Mouse (Mus musculus) heart, embryonic 14.5 days (tissue): Measurements from ENCODE around the gene Trmt10a. TPM values are rescaled to one million over a fixed set of nuclear protein-coding genes. Genes with fewer than 3 reads are reported as not detected.
"Not testable (repeated sequence)": the region's sequence is repeated elsewhere in the genome, so short reads cannot be mapped to it uniquely, and the experiment has no call there.

ENCODE experiments used
- ATAC-seq: fragments of 200-750 bp; cut with Nextera tagmentation; 2 replicates; pipeline ENCODE4 v1.8.0; 2017; ENCODE audit warnings: low read depth, moderate TSS enrichment; ENCODE audit not compliant: insufficient number of reproducible peaks, insufficient read depth, low FRiP score
- H3K27ac ChIP-seq, 2 experiments: fragments of 200-500 bp in 1 of 2; fragments of 300-500 bp in 1 of 2; sonication (generic) in 1 of 2; replicated peaks in 1 of 2; 2 replicates each; pipeline ENCODE4 v1.5.1; 2012 to 2014; ENCODE audit warnings: low read depth in 2 of 2, low read length in 2 of 2, control low read depth in 1 of 2, mild to moderate bottlenecking in 1 of 2, mixed read lengths in 1 of 2; ENCODE audit not compliant: control insufficient read depth in 1 of 2, insufficient read depth in 1 of 2
- H3K27me3 ChIP-seq: fragments of 300-500 bp; sonication (generic); 2 replicates; pipeline ENCODE4 v1.6.1; 2014; ENCODE audit warnings: mild to moderate bottlenecking, low read length, control low read depth; ENCODE audit not compliant: control insufficient read depth, insufficient read depth
- H3K36me3 ChIP-seq: fragments of 300-500 bp; sonication (generic); 2 replicates; pipeline ENCODE4 v1.6.1; 2014; ENCODE audit warnings: mild to moderate bottlenecking, control low read depth, low read length, mixed read lengths; ENCODE audit not compliant: control insufficient read depth, insufficient read depth
- H3K4me1 ChIP-seq, 2 experiments: fragments of 200-500 bp in 1 of 2; fragments of 300-500 bp in 1 of 2; sonication (generic) in 1 of 2; 2 replicates each; pipeline ENCODE4 v1.6.1; 2012 to 2014; ENCODE audit warnings: low read length in 2 of 2, control low read depth in 1 of 2, mixed read lengths in 1 of 2; ENCODE audit not compliant: control insufficient read depth in 2 of 2, insufficient read depth in 2 of 2
- H3K4me2 ChIP-seq: fragments of 300-500 bp; sonication (generic); 2 replicates; pipeline ENCODE4 v1.6.1; 2014; ENCODE audit warnings: mild to moderate bottlenecking, low read length
- H3K4me3 ChIP-seq, 2 experiments: fragments of 200-500 bp in 1 of 2; fragments of 300-500 bp in 1 of 2; sonication (generic) in 1 of 2; 2 replicates each; pipeline ENCODE4 v1.5.1; 2012 to 2014; ENCODE audit warnings: low read length in 2 of 2, mild to moderate bottlenecking in 2 of 2, control low read depth in 1 of 2, low read depth in 1 of 2, moderate library complexity in 1 of 2; ENCODE audit not compliant: control insufficient read depth in 1 of 2, insufficient read depth in 1 of 2
- H3K9ac ChIP-seq: fragments of 300-500 bp; sonication (generic); 2 replicates; pipeline ENCODE4 v1.6.1; 2014; ENCODE audit warnings: mild to moderate bottlenecking, low read length
- H3K9me3 ChIP-seq: fragments of 300-500 bp; sonication (generic); 2 replicates; pipeline ENCODE4 v1.6.1; 2016; ENCODE audit warnings: low read length, control low read depth; ENCODE audit not compliant: control insufficient read depth
- WGBS: fragments of 180-500 bp; shearing (Covaris S2); extraction: QIAGEN DNeasy Blood & Tissue Kit; methylation state at CpG from one replicate; pipeline ENCODE4 v1.1.7; 2014; 5-methylcytosine and 5-hydroxymethylcytosine counted together
- polyA plus RNA-seq: library from polyadenylated mRNA; unstranded; fragments of >200 nt; fragmentation: Nextera tagmentation; extraction: Ambion mirVana; gene quantifications from 2 replicates; pipeline ENCODE4 v1.2.1, GENCODE M21; 2014

The Trmt10a gene
- polyA plus RNA-seq, 1 experiment from 2014 or later, result 7.7 TPM

DNA sequence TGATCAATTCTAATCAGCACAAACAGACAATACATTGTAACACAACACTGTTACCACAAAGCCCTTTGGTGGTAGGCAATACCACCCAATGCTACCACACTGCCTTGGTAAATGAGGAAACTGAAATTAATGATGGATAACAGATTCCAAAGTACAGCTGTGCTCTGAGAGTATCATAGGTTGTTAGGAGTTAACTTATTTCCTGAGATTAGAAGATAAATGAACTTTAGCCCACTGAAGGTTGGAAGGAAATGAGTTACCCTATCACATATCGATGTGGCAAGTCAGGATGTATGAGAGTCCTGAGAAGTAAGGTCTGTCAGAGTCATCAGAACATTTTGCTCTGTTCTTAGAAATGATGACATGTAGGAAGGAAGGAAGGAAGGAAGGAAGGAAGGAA, 8.7 kb upstream of the Trmt10a start:
- H3K4me1 ChIP-seq, result peaks cover 0 to under 1% of the 10 kb centered on the region in 2 experiments; a peak in 1 of 4 replicates
- no peak overlapping the region for H3K4me3 ChIP-seq
- no peaks in the 10 kb centered on the region for H3K9me3 ChIP-seq
- H3K27me3 ChIP-seq, result no peaks in the 10 kb centered on the region
- no peak overlapping the region for H3K27ac ChIP-seq
- no peak overlapping the region for H3K4me2 ChIP-seq
- no peak overlapping the region for H3K9ac ChIP-seq
- no peaks in the 10 kb centered on the region for H3K36me3 ChIP-seq
- ATAC-seq, result no peak
- 73% methylated on average over 1 of the region's 1 CpGs for WGBS

DNA sequence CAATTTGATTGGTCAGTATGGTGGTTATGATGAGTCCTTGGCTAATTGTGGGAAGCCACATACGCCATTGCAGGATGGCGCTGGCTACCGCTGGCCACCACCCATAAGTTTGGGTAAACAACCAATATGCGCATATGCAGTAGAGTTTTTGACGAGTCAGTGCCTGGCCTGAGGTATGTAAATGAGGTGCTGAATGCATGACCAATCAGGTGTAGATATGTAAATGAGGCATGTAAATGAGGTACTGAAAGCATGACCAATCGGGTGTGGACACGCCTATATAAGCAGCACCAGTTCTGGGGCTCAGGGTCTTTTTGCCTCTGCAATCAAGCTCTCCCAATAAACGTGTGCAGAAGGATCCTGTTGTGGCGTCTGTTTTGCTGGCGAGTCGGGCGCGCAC, 5.1 kb upstream of the Trmt10a start:
- H3K4me1 ChIP-seq, ATAC-seq, H3K9me3 ChIP-seq, H3K4me2 ChIP-seq, H3K9ac ChIP-seq, H3K27me3 ChIP-seq, H3K27ac ChIP-seq, H3K36me3 ChIP-seq, H3K4me3 ChIP-seq: not testable (repeated sequence)
- 96% methylated on average over 13 of the region's 13 CpGs for WGBS

DNA sequence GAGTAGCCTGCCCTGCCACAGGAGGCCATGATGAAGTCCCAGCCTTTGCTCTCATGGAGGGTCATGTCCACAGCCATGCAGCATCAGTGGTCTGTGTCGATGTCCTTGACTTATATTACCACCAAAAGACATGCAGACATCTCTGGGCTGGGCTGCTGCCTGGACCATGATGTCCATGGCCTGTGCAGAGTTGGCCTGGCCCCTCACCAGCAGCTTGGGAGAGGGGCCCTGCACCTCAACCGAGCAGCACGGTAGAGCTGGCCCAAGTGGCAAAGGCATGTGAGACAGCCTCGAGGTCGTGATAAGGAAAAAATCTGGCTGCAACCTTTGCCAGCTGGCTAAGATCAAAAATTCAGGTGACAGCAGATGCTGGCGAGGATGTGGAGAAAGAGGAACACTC, 3.6 kb upstream of the Trmt10a start:
- H3K27me3 ChIP-seq, result no peaks in the 10 kb centered on the region
- H3K4me2 ChIP-seq, result no peak overlapping the region
- H3K36me3 ChIP-seq, result no peaks in the 10 kb centered on the region
- WGBS, result 48% methylated on average over 6 of the region's 6 CpGs
- no peak for ATAC-seq
- peaks cover 4 to 5% of the 10 kb centered on the region in 2 experiments; a peak in 3 of 4 replicates for H3K4me1 ChIP-seq
- no peaks in the 10 kb centered on the region for H3K9me3 ChIP-seq
- no peak overlapping the region for H3K4me3 ChIP-seq
- no peak overlapping the region for H3K9ac ChIP-seq
- H3K27ac ChIP-seq, result no peak overlapping the region

DNA sequence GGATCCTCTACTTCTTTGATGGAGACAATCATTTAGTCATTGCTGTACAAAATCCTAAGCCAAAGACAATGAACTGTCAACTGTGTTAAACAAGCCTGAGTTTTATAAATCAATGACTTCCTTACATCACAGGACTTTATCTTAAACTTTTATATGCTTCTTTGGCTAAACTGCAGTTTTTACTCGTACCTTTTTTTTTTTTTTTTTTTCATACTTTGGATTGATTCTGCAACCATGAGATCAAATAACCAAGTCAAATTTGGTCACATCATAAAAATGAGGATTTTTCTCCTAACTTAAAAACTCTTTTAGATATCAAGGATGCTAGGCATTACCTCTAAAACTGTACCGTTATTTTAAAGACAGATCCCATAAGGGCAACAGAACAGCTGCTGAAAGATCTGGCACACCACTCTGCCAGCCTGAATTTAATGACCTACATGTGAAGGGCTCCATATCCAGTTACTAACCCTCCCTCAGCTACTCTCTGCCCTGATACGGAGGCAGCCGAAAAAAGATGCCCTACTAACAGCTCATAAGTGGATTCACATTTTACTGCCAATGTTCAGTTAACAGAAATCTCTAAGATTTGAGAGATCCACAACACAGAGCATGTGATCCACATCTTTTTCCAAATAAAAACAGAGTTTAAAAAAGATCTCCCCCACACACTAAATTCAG, 1.1 kb upstream of the Trmt10a start:
- Histone ChIP-seq H3K9ac (peak overlapping the region; percentile 88), H3K4me1 (peaks cover 4 to 5% of the 10 kb centered on the region in 2 experiments; a peak in 3 of 4 replicates), H3K4me3 (peak overlapping the region in 1 of 2 experiments; percentile 63; a peak in 2 of 4 replicates), H3K27ac (peak overlapping the region; percentile 49 to 56; a peak in 3 of 4 replicates), H3K4me2 (peak overlapping the region; percentile 82), H3K9me3 (no peaks in the 10 kb centered on the region), H3K36me3 (no peaks in the 10 kb centered on the region), H3K27me3 (no peaks in the 10 kb centered on the region)
- WGBS, result 34% methylated on average over 4 of the region's 4 CpGs
- ATAC-seq, result no peak

DNA sequence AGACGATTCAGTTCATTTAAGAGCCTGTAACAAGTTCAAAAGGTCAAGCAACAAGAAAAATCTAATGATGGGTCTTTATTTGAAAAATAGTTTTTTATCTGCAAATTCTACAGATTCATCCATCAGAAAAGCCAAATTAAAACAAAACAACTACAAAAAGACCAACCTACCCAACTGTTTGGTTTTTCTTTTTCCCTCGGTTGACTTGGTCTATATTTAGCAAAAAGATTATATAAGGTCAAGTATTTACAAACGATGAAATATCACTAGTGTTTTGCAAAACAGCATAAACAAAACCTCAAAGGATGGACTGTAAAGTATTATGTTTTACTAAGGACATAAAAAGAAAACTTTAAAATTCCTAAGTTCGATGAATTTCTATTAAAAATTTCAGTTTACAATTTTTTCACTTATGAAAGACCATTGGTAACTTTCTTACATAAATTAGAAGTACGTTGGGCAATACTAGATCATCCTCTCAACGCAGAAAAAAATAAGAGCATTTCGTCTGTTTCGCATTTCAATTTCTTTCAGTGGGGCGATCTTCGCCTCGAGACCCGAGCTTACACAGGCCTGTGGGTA, 424 bp upstream of the Trmt10a start:
- peak overlapping the region; percentile 88 for H3K9ac ChIP-seq
- peak overlapping the region; percentile 94 to 100 for H3K27ac ChIP-seq
- H3K27me3 ChIP-seq, result no peaks in the 10 kb centered on the region
- H3K9me3 ChIP-seq, result no peaks in the 10 kb centered on the region
- peak overlapping the region; percentile 82 for H3K4me2 ChIP-seq
- 4% methylated on average over 12 of the region's 12 CpGs for WGBS
- no peaks in the 10 kb centered on the region for H3K36me3 ChIP-seq
- H3K4me3 ChIP-seq, result peak overlapping the region; percentile 63 to 70
- peaks cover 4 to 5% of the 10 kb centered on the region in 2 experiments; a peak in 3 of 4 replicates for H3K4me1 ChIP-seq
- ATAC-seq, result no peak

DNA sequence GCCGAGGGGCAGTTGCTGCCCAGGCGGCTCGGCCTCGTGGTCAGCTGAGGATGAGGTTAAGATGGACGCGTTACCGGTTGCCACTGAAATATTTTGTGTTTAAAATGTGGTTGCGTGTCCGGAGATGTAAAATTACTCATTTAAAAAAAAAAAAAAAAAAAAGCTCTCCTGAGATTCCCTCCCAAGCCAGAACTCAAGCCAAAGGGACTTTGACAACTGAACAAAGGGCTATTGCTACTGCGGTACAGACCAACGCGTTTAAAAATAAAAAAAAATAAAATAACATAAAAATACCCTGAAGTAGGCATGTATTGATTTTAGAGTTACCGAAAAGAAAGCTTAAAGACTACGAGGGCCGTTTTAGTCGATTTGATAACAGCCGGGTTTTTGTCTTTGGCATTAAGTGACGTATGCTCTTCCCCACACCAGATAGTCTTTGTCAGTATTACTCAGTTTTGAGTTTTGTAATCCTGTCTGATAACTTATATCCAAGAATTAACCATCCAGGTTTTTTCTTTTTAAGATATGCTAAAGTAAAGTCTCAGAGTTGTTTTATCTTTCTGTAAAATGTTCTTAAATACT, 903 bp downstream of the Trmt10a start:
- Histone ChIP-seq H3K9ac (peak overlapping the region; percentile 88), H3K4me2 (peak overlapping the region; percentile 82), H3K4me1 (peaks cover 4 to 5% of the 10 kb centered on the region in 2 experiments; a peak in 3 of 4 replicates), H3K9me3 (no peaks in the 10 kb centered on the region), H3K27ac (peak overlapping the region; percentile 100), H3K27me3 (no peaks in the 10 kb centered on the region), H3K36me3 (peaks cover 10% of the 10 kb centered on the region), H3K4me3 (peak overlapping the region; percentile 63 to 70)
- no peak for ATAC-seq
- WGBS, result under 1% methylated on average over 18 of the region's 18 CpGs

DNA sequence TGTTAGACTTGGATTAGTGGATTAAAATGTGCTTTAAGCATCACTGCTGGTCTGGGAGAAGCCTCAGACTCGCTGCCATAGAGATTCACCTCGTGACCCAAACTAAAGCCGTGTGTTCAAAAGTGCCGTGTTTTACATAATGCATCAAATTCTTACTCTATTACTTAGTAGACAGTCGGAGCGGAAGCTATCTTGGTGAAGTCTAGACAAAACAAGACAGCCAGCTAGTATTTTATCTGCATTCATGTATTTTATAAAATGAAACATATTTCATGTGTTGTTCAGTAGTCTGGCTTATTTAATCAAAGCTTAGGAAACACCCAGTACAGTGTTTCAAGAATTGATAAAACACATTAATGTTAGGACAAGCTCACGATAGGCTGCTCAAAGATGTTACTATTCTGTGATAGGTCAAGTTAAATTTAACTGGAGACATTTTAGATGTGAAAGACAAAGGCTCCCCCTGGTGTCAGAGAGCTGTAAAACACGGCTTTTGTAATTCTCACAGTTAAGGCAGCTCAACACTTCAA, 1.5 kb downstream of the Trmt10a start, which contains the start of gene Mttp:
Gene Mttp, minus strand, starts transcription at position 327 of the 530 bp plus-strand sequence.
- ATAC-seq, result no peak

More for the DNA sequence above, 1.5 kb downstream of the Trmt10a start, which contains the start of gene Mttp:
- peak within 1 kb of the TSS; percentile 88 for H3K9ac ChIP-seq
- peak within 1 kb of the TSS; percentile 82 for H3K4me2 ChIP-seq
- H3K9me3 ChIP-seq, result no peaks in the 10 kb centered on the region
- H3K27ac ChIP-seq, result peak within 1 kb of the TSS; percentile 100
- WGBS, result 5% methylated on average over 8 of the region's 8 CpGs
- H3K4me1 ChIP-seq, result peaks cover 3 to 4% of the 10 kb centered on the region in 2 experiments; a peak in 3 of 4 replicates
- H3K36me3 ChIP-seq, result peaks cover 12% of the 10 kb centered on the region
- no peaks in the 10 kb centered on the region for H3K27me3 ChIP-seq
- H3K4me3 ChIP-seq, result peak within 1 kb of the TSS; percentile 63 to 70
